Mouse (Mus musculus): Measurements from ENCODE around the gene Pced1a. TPM values are rescaled to one million over a fixed set of nuclear protein-coding genes. Genes with fewer than 3 reads are reported as not detected.

Gene Pced1a
- total RNA-seq, 2 experiments from 2014 or later: 11.7 to 15.5 TPM

GRCm38 (mm10) chr2:130438861-130439260 lies 14.4 kb upstream of the Pced1a start:
- ATAC-seq (replicated peaks; ENCODE audit: poor library complexity): no peak

- no peak for ATAC-seq (replicated peaks; ENCODE audit: poor library complexity)
Measured at GRCm38 (mm10) chr2:130436769-130437168, 12.3 kb upstream of the Pced1a start.

- ATAC-seq (replicated peaks; ENCODE audit: poor library complexity): peak; percentile 83
Measured at GRCm38 (mm10) chr2:130433152-130433551, 8.7 kb upstream of the Pced1a start.

- ATAC-seq (replicated peaks; ENCODE audit: poor library complexity): no peak
Measured at GRCm38 (mm10) chr2:130432157-130432556, 7.7 kb upstream of the Pced1a start.

GRCm38 (mm10) chr2:130430484-130430883 lies 6.0 kb upstream of the Pced1a start:
- no peak for ATAC-seq (replicated peaks; ENCODE audit: poor library complexity)

- no peak for ATAC-seq (replicated peaks; ENCODE audit: poor library complexity)
Measured at GRCm38 (mm10) chr2:130429851-130430250, 5.3 kb upstream of the Pced1a start.

GRCm38 (mm10) chr2:130425112-130425511 lies 611 bp upstream of the Pced1a start:
- ATAC-seq (replicated peaks; ENCODE audit: poor library complexity): 0 out of 2 replicates have a peak, but pooled peaks have one; percentile 12

- ATAC-seq (replicated peaks; ENCODE audit: poor library complexity): peak; percentile 57
Measured at GRCm38 (mm10) chr2:130423397-130424125, 940 bp downstream of the Pced1a start.

GRCm38 (mm10) chr2:130421781-130422620 lies 2.5 kb downstream of the Pced1a start:
- no peak for ATAC-seq (replicated peaks; ENCODE audit: poor library complexity)

- ATAC-seq (replicated peaks; ENCODE audit: poor library complexity): peak; percentile 71
Measured at GRCm38 (mm10) chr2:130414094-130414856, 10.2 kb downstream of the Pced1a start.

GRCm38 (mm10) chr2:130412775-130413174 lies 11.7 kb downstream of the Pced1a start:
- no peak for ATAC-seq (replicated peaks; ENCODE audit: poor library complexity)

GRCm38 (mm10) chr2:130411558-130412495 lies 12.7 kb downstream of the Pced1a start:
- ATAC-seq (replicated peaks; ENCODE audit: poor library complexity): peak; percentile 94

GRCm38 (mm10) chr2:130408194-130408593 lies 16.3 kb downstream of the Pced1a start:
- no peak for ATAC-seq (replicated peaks; ENCODE audit: poor library complexity)

- ATAC-seq (replicated peaks; ENCODE audit: poor library complexity): no peak
Measured at GRCm38 (mm10) chr2:130406178-130406577, 18.3 kb downstream of the Pced1a start, which contains the start of gene Tmem239. Tmem239 (plus strand) TSS chr2:130406478.

GRCm38 (mm10) chr2:130404939-130405338 lies 19.6 kb downstream of the Pced1a start, which contains the start of the genes Gm28372 and 1700020A23Rik:
Gm28372 (plus strand) TSS chr2:130405239.
1700020A23Rik (plus strand) TSS chr2:130405259.
- ATAC-seq (replicated peaks; ENCODE audit: poor library complexity): no peak

GRCm38 (mm10) chr2:130401891-130402290 lies 22.6 kb downstream of the Pced1a start:
- ATAC-seq (replicated peaks; ENCODE audit: poor library complexity): no peak

GRCm38 (mm10) chr2:130400046-130400445 lies 24.5 kb downstream of the Pced1a start:
- ATAC-seq (replicated peaks; ENCODE audit: poor library complexity): no peak

GRCm38 (mm10) chr2:130398091-130398490 lies 26.4 kb downstream of the Pced1a start:
- peak; percentile 62 for ATAC-seq (replicated peaks; ENCODE audit: poor library complexity)

GRCm38 (mm10) chr2:130397186-130397985 lies 27.1 kb downstream of the Pced1a start, which contains the start of gene Cpxm1:
Cpxm1 (minus strand) TSS chr2:130397574.
- peak; percentile 56 for ATAC-seq (replicated peaks; ENCODE audit: poor library complexity)
